Mouse (Mus musculus) embryonic facial prominence, embryonic 15.5 days (tissue): ENCODE data around the gene Ifna12. TPM values are rescaled to one million over a fixed set of nuclear protein-coding genes. Genes with fewer than 3 reads are reported as not detected.

Experiments used
- polyA plus RNA-seq: library from polyadenylated mRNA; unstranded; fragments of >200 nt; fragmentation: Nextera tagmentation; extraction: Ambion mirVana; gene quantifications from 2 replicates; pipeline ENCODE4 v1.2.1, GENCODE M21; 2015

Gene Ifna12
- polyA plus RNA-seq, 1 experiment from 2014 or later = not detected

Other genes starting within 250 kb of the Ifna12 start
- 11.8 and 12.1 TPM in 2 replicates for gene Hacd4, start 164.4 kb downstream of the Ifna12 start, polyA plus RNA-seq
- gene Ifnb1, start 80.6 kb downstream of the Ifna12 start, polyA plus RNA-seq = not detected in 2 replicates
- gene Ifna15, start 45.1 kb downstream of the Ifna12 start, polyA plus RNA-seq = not detected in 2 replicates
- gene Ifna14, start 31.6 kb downstream of the Ifna12 start, polyA plus RNA-seq = not detected in 2 replicates
- gene Ifna9, start 11.0 kb downstream of the Ifna12 start, polyA plus RNA-seq = not detected in 2 replicates
- gene C87499, start 31.0 kb upstream of the Ifna12 start, polyA plus RNA-seq = not detected in 2 replicates
- not detected in 2 replicates for gene Ifna13, start 41.1 kb upstream of the Ifna12 start, polyA plus RNA-seq
- gene Ifna16, start 73.5 kb upstream of the Ifna12 start, polyA plus RNA-seq = not detected in 2 replicates
- gene Ifna2, start 80.5 kb upstream of the Ifna12 start, polyA plus RNA-seq = not detected in 2 replicates
- not detected in 2 replicates for gene Ifnab, start 88.0 kb upstream of the Ifna12 start, polyA plus RNA-seq
- gene Gm26566, start 118.4 kb upstream of the Ifna12 start, polyA plus RNA-seq = 0.72 and 1.2 TPM in 2 replicates
- gene Klhl9, start 119.1 kb upstream of the Ifna12 start, polyA plus RNA-seq = 90.9 and 93.4 TPM in 2 replicates
- gene Gm13271, start 151.5 kb upstream of the Ifna12 start, polyA plus RNA-seq = not detected in 2 replicates
- 0.32 and 0.75 TPM in 2 replicates for gene Gm13283, start 156.7 kb upstream of the Ifna12 start, polyA plus RNA-seq
- gene Gm13290, start 170.5 kb upstream of the Ifna12 start, polyA plus RNA-seq = 0.49 and 0.58 TPM in 2 replicates
- not detected in 2 replicates for gene Gm13289, start 173.5 kb upstream of the Ifna12 start, polyA plus RNA-seq
- gene Gm13272, start 176.5 kb upstream of the Ifna12 start, polyA plus RNA-seq = not detected in 2 replicates
- 0.28 and 0.69 TPM in 2 replicates for gene Ifnz, start 178.8 kb upstream of the Ifna12 start, polyA plus RNA-seq
- 1.0 TPM in 1 of 2 replicates, not detected in the other for gene Gm13276, start 182.3 kb upstream of the Ifna12 start, polyA plus RNA-seq
- not detected in 2 replicates for gene Gm13277, start 185.3 kb upstream of the Ifna12 start, polyA plus RNA-seq
- gene Gm13278, start 188.2 kb upstream of the Ifna12 start, polyA plus RNA-seq = not detected in 2 replicates
- not detected in 2 replicates for gene Gm13275, start 191.1 kb upstream of the Ifna12 start, polyA plus RNA-seq
- gene Gm13279, start 194.0 kb upstream of the Ifna12 start, polyA plus RNA-seq = not detected in 2 replicates
- gene Gm13285, start 196.3 kb upstream of the Ifna12 start, polyA plus RNA-seq = 1.7 TPM in 2 replicates
- not detected in 2 replicates for gene Gm13287, start 199.9 kb upstream of the Ifna12 start, polyA plus RNA-seq
- gene Gm13288, start 202.2 kb upstream of the Ifna12 start, polyA plus RNA-seq = not detected in 2 replicates
- not detected in 2 replicates for gene Ifna7, start 212.9 kb upstream of the Ifna12 start, polyA plus RNA-seq
- gene Ifna11, start 216.6 kb upstream of the Ifna12 start, polyA plus RNA-seq = not detected in 2 replicates
- not detected in 2 replicates for gene Ifna6, start 224.0 kb upstream of the Ifna12 start, polyA plus RNA-seq
- gene Ifna5, start 232.1 kb upstream of the Ifna12 start, polyA plus RNA-seq = not detected in 2 replicates
- not detected in 2 replicates for gene Ifna4, start 238.5 kb upstream of the Ifna12 start, polyA plus RNA-seq
- gene Ifna1, start 246.7 kb upstream of the Ifna12 start, polyA plus RNA-seq = not detected in 2 replicates